Mouse (Mus musculus): ENCODE measurements around the gene Zdhhc22.

DNA sequence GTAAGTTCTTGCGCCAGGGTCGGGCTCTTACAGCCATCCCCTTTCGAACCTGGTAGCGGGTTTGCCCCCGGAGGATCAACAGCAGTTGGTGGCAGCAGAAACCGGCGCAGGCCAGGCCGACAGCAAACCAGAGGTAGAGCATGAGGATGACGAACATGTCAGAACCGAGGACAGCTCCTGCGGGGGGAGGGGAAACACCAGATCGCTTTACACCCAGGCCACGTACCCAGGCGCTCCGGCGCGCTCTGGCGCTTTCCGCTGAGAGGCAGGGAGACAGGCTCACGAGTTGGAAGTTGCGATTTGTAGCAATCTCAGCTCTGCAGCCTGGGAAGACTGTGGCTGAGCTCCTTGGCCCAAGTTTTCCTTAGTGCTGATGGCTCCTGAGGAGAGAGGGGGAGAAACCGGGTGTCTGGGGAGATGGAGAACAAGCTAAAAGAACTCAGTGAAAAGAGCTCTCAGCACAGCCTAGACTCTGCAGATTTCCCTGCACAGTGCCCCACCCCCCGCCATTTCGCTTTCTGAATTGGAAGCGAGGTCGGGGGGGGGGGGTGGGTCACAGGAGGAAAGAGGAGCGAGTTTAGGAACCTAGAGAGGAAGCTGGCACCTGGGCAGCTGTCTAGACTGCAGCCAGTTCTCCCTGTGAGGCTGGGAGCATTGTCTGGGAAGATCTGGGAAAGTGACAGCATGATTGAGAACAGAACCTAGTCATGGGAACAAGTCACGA, 6.6 kb downstream of the Zdhhc22 start:
- no peak for TF ChIP-seq ZNF384 (IDR thresholded peaks at IDR 0.05; ENCODE audit: low read depth, low read length)
- TF ChIP-seq MAX (IDR thresholded peaks at IDR 0.05; ENCODE audit: low read length), result no peak
- TF ChIP-seq CTCF (IDR thresholded peaks at IDR 0.05 in 2 of 3, conservative IDR thresholded peaks at IDR 0.05 in 1 of 3; ENCODE audit: control insufficient read depth in 1 of 3, insufficient read depth in 1 of 3, low read depth in 2 of 3, low read length in 3 of 3, poor library complexity in 1 of 3, severe bottlenecking in 1 of 3), result no peak
- TF ChIP-seq EP300 (IDR thresholded peaks at IDR 0.05; ENCODE audit: low read depth in 1 of 2, low read length in 2 of 2), result no peak
- no peak for TF ChIP-seq POLR2A (IDR thresholded peaks at IDR 0.05; ENCODE audit: control insufficient read depth in 1 of 2, insufficient read depth in 1 of 2, low read depth in 1 of 2, low read length in 2 of 2, poor library complexity in 1 of 2)
- no peak for TF ChIP-seq GATA1 (IDR thresholded peaks at IDR 0.05; ENCODE audit: low read depth, low read length)
- no peak for TF ChIP-seq UBTF (IDR thresholded peaks at IDR 0.05; ENCODE audit: borderline replicate concordance, insufficient read depth, low read depth, low read length)
